In the genomic region with DNA sequence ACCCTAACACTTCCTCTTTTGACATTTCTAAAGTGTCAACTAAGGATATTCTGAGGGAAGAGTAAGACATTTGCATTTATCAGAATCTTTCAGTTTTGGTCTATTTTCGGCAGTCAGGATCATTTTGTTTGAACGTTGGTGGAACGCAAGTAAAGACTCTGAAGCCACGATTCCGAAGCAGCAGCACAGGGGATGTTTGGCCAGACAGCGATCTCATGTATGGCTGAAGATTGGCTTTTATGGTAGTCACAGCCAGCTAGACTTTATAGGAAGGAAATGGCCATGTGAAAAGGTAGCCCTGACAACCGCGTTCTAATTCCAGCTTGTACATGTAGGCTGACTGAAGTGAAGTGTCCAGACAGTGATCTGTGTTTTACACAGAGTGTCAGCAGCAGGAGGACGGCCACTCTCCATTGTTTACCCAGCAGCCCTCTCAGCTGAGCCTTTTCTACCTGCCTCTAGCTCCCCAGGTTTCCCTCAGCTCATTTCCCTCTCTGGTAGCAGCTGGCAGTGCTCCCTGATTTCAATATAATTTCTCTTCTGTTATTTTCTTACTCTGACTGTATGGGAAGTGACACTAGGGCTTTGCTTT, we compare ENCODE assay signal across 8 mouse cellular contexts. TPM values are rescaled to one million over a fixed set of nuclear protein-coding genes. Genes with fewer than 3 reads are reported as not detected.
DNase-seq lines count a peak whose midpoint lies in the region; ATAC-seq and TF ChIP-seq lines count a peak whose summit lies in the region.
"Not testable (repeated sequence)": the region's sequence is repeated elsewhere in the genome, so short reads cannot be mapped to it uniquely, and the experiment has no call there.

No protein-coding gene starts in this region.

- not testable (repeated sequence) for H3K27ac ChIP-seq in ES-E14 (ENCODE audit: insufficient read depth, low read depth, low read length, poor library complexity, severe bottlenecking); liver, embryonic 14.5 days; midbrain, embryonic 11.5 days (ENCODE audit: low read depth, low read length)
- peak overlapping the region; percentile 83 for H3K27ac ChIP-seq in embryonic facial prominence, embryonic 10.5 days (replicated peaks)
- peak overlapping the region; percentile 74 for H3K27ac ChIP-seq in forebrain, embryonic 15.5 days (replicated peaks)
- peak overlapping the region; percentile 51 for H3K27ac ChIP-seq in heart, postnatal 0 days (ENCODE audit: low read depth)
- peak overlapping the region; percentile 33; the same call in 1 of the 2 replicates for H3K27ac ChIP-seq in kidney, embryonic 15.5 days
- H3K27ac ChIP-seq in small intestine, adult 2 months (ENCODE audit: insufficient read depth, low read depth, low read length) = peak overlapping the region; percentile 13; the same call in 1 of the 2 replicates

- peak; percentile 44 for ATAC-seq in forebrain, embryonic 15.5 days (replicated peaks)
- peak; percentile 31; the same call in 1 of the 2 replicates for ATAC-seq in heart, postnatal 0 days (ENCODE audit: insufficient read depth, low read depth)
- ATAC-seq in kidney, embryonic 15.5 days (replicated peaks; ENCODE audit: low FRiP score) = peak; percentile 34
- ATAC-seq in liver, embryonic 14.5 days (ENCODE audit: insufficient read depth) = peak; percentile 50
- ATAC-seq in midbrain, embryonic 11.5 days (ENCODE audit: low FRiP score) = peak; percentile 47

- not testable (repeated sequence) for TF ChIP-seq EP300 in heart, postnatal 0 days (IDR thresholded peaks at IDR 0.05; ENCODE audit: low read depth); liver, embryonic 14.5 days (IDR thresholded peaks at IDR 0.05; ENCODE audit: low read depth)

- TF ChIP-seq POLR2A in small intestine, adult 2 months (IDR thresholded peaks at IDR 0.05; ENCODE audit: low read depth, low read length) = not testable (repeated sequence)

- peak overlapping the region; percentile 67 to 81 for H3K4me3 ChIP-seq in ES-E14 (ENCODE audit: insufficient read depth in 1 of 2, low read depth in 1 of 2, low read length in 2 of 2, poor library complexity in 1 of 2, severe bottlenecking in 1 of 2)
- H3K4me3 ChIP-seq in embryonic facial prominence, embryonic 10.5 days = peak overlapping the region; percentile 57
- H3K4me3 ChIP-seq in forebrain, embryonic 15.5 days = peak overlapping the region; percentile 42
- peak overlapping the region; percentile 56 for H3K4me3 ChIP-seq in heart, postnatal 0 days (ENCODE audit: low read depth, low read length)
- H3K4me3 ChIP-seq in kidney, embryonic 15.5 days (replicated peaks) = peak overlapping the region; percentile 46
- peak overlapping the region; percentile 48 to 66 for H3K4me3 ChIP-seq in liver, embryonic 14.5 days (ENCODE audit: insufficient read depth in 1 of 2, low read depth in 2 of 2, low read length in 2 of 2)
- peak overlapping the region; percentile 50 for H3K4me3 ChIP-seq in midbrain, embryonic 11.5 days (ENCODE audit: low read depth, low read length)
- peak overlapping the region; percentile 53 for H3K4me3 ChIP-seq in small intestine, adult 2 months (ENCODE audit: low read depth, low read length)

- in situ Hi-C loops in ES-E14 (cut with MboI; ENCODE audit: low sequenced_read_pairs in 2 of 2, unreplicated experiment in 2 of 2) = not testable (repeated sequence)

- not testable (repeated sequence) for H3K27me3 ChIP-seq in embryonic facial prominence, embryonic 10.5 days (replicated peaks; ENCODE audit: low read depth, poor library complexity, severe bottlenecking); forebrain, embryonic 15.5 days; heart, postnatal 0 days (ENCODE audit: control insufficient read depth, insufficient read depth, low read length); kidney, embryonic 15.5 days; liver, embryonic 14.5 days (ENCODE audit: control insufficient read depth, insufficient read depth, low read length); midbrain, embryonic 11.5 days (ENCODE audit: control insufficient read depth, insufficient read depth, low read length); small intestine, adult 2 months (ENCODE audit: control insufficient read depth, insufficient read depth, low read length)

- H3K4me1 ChIP-seq in ES-E14 (ENCODE audit: control insufficient read depth in 2 of 2, insufficient read depth in 2 of 2, low read length in 2 of 2, poor library complexity in 1 of 2); embryonic facial prominence, embryonic 10.5 days; heart, postnatal 0 days (ENCODE audit: control insufficient read depth, insufficient read depth); kidney, embryonic 15.5 days; liver, embryonic 14.5 days (replicated peaks; ENCODE audit: control insufficient read depth in 2 of 2, insufficient read depth in 2 of 2, low read length in 1 of 2); midbrain, embryonic 11.5 days (ENCODE audit: control insufficient read depth, insufficient read depth, low read length); small intestine, adult 2 months (ENCODE audit: control insufficient read depth, insufficient read depth, insufficient read length, low read length): not testable (repeated sequence)
- H3K4me1 ChIP-seq in forebrain, embryonic 15.5 days = peaks cover 17% of the 10 kb centered on the region

- H3K36me3 ChIP-seq in ES-E14 (ENCODE audit: control insufficient read depth, insufficient read depth, low read length, poor library complexity, severe bottlenecking); forebrain, embryonic 15.5 days; heart, postnatal 0 days (replicated peaks; ENCODE audit: control insufficient read depth, insufficient read depth, low read length); liver, embryonic 14.5 days (replicated peaks; ENCODE audit: control insufficient read depth, insufficient read depth, low read depth); midbrain, embryonic 11.5 days (ENCODE audit: control insufficient read depth, insufficient read depth, low read length); small intestine, adult 2 months (ENCODE audit: control insufficient read depth, insufficient read depth, low read length): not testable (repeated sequence)
- peaks cover 19% of the 10 kb centered on the region for H3K36me3 ChIP-seq in embryonic facial prominence, embryonic 10.5 days (replicated peaks)
- peaks cover 18% of the 10 kb centered on the region; the same call in 1 of the 2 replicates for H3K36me3 ChIP-seq in kidney, embryonic 15.5 days

- not testable (repeated sequence) for DNase-seq in ES-E14 (ENCODE audit: low read depth, low spot score); embryonic facial prominence, embryonic 10.5 days (ENCODE audit: low spot score); heart, postnatal 0 days (ENCODE audit: low spot score); liver, embryonic 14.5 days (ENCODE audit: low read depth in 3 of 3, low spot score in 3 of 3); midbrain, embryonic 11.5 days (ENCODE audit: low spot score, missing footprints)

- H3K4me2 ChIP-seq in forebrain, embryonic 15.5 days (replicated peaks) = peak overlapping the region; percentile 48
- H3K4me2 ChIP-seq in heart, postnatal 0 days (ENCODE audit: low read depth, low read length) = peak overlapping the region; percentile 59
- H3K4me2 ChIP-seq in kidney, embryonic 15.5 days = peak overlapping the region; percentile 53
- peak overlapping the region; percentile 67 for H3K4me2 ChIP-seq in liver, embryonic 14.5 days (ENCODE audit: low read depth)
- peak overlapping the region; percentile 50 for H3K4me2 ChIP-seq in midbrain, embryonic 11.5 days

- peak overlapping the region; percentile 77; the same call in 1 of the 2 replicates for H3K9ac ChIP-seq in ES-E14 (ENCODE audit: insufficient read depth, low read depth, low read length, poor library complexity, severe bottlenecking)
- peak overlapping the region; percentile 48 for H3K9ac ChIP-seq in forebrain, embryonic 15.5 days (replicated peaks)
- peak overlapping the region; percentile 61 for H3K9ac ChIP-seq in heart, postnatal 0 days (replicated peaks; ENCODE audit: low read depth, low read length)
- peak overlapping the region; percentile 31 for H3K9ac ChIP-seq in kidney, embryonic 15.5 days
- peak overlapping the region; percentile 57 for H3K9ac ChIP-seq in liver, embryonic 14.5 days (replicated peaks)
- H3K9ac ChIP-seq in midbrain, embryonic 11.5 days (ENCODE audit: low read length) = peak overlapping the region; percentile 79

- H3K9me3 ChIP-seq in ES-E14 (ENCODE audit: control insufficient read depth, insufficient read depth, low read depth, low read length); embryonic facial prominence, embryonic 10.5 days; forebrain, embryonic 15.5 days; heart, postnatal 0 days (replicated peaks; ENCODE audit: control insufficient read depth, low read length); kidney, embryonic 15.5 days (replicated peaks); liver, embryonic 14.5 days (ENCODE audit: control insufficient read depth, low read length); midbrain, embryonic 11.5 days (ENCODE audit: control insufficient read depth, low read length): not testable (repeated sequence)

- TF ChIP-seq CTCF in heart, postnatal 0 days (IDR thresholded peaks at IDR 0.05; ENCODE audit: low read depth); liver, embryonic 14.5 days (IDR thresholded peaks at IDR 0.05; ENCODE audit: low read depth); small intestine, adult 2 months (IDR thresholded peaks at IDR 0.05; ENCODE audit: extremely low read depth, insufficient read length, insufficient replicate concordance, low read depth, low read length): not testable (repeated sequence)

- 17% methylated on average over 9 of the region's 9 CpGs for WGBS in embryonic facial prominence, embryonic 10.5 days
- 9% methylated on average over 9 of the region's 9 CpGs for WGBS in forebrain, embryonic 15.5 days
- WGBS in heart, postnatal 0 days = under 1% methylated on average over 6 of the region's 9 CpGs
- 3% methylated on average over 9 of the region's 9 CpGs for WGBS in kidney, embryonic 15.5 days
- WGBS in liver, embryonic 14.5 days (ENCODE audit: insufficient replicate concordance) = 7% methylated on average over 7 of the region's 9 CpGs
- 17% methylated on average over 8 of the region's 9 CpGs for WGBS in midbrain, embryonic 11.5 days
- WGBS in small intestine, adult 2 months = 1% methylated on average over 9 of the region's 9 CpGs

RNA-seq across cellular contexts. Expression of a gene that starts 0.6 kb away (rescaled TPM):
- 557 and 575 TPM in 2 replicates for total RNA-seq in ES-E14 (2012; rRNA removed)
- 495 TPM in 2 replicates for polyA plus RNA-seq in embryonic facial prominence, embryonic 10.5 days (2016; fragmentation: Nextera tagmentation; extraction: Ambion mirVana)
- 888 and 910 TPM in 2 replicates for polyA plus RNA-seq in forebrain, embryonic 15.5 days (2015; fragmentation: Nextera tagmentation; extraction: Ambion mirVana)
- 214 and 264 TPM in 2 replicates for total RNA-seq in heart, postnatal 0 days (2014; rRNA removed; ENCODE audit: low replicate concordance)
- 558 and 559 TPM in 2 replicates for polyA plus RNA-seq in heart, postnatal 0 days (2015; fragmentation: Nextera tagmentation; extraction: Ambion mirVana)
- 445 and 456 TPM in 2 replicates for polyA plus RNA-seq in kidney, embryonic 15.5 days (2015; fragmentation: Nextera tagmentation; extraction: Ambion mirVana)
- 130 and 152 TPM in 2 replicates for polyA plus RNA-seq in liver, embryonic 14.5 days (2012; rRNA removed)
- 248 and 254 TPM in 2 replicates for polyA plus RNA-seq in liver, embryonic 14.5 days (2014; fragmentation: Nextera tagmentation; extraction: Ambion mirVana)
- polyA plus RNA-seq in midbrain, embryonic 11.5 days (2014; fragmentation: Nextera tagmentation; extraction: Ambion mirVana) = 673 and 680 TPM in 2 replicates
- polyA plus RNA-seq in small intestine, adult 2 months (2012; rRNA removed) = 186 and 349 TPM in 2 replicates
